Mouse (Mus musculus): ENCODE results near the gene Malsu1.

The Malsu1 gene

DNA sequence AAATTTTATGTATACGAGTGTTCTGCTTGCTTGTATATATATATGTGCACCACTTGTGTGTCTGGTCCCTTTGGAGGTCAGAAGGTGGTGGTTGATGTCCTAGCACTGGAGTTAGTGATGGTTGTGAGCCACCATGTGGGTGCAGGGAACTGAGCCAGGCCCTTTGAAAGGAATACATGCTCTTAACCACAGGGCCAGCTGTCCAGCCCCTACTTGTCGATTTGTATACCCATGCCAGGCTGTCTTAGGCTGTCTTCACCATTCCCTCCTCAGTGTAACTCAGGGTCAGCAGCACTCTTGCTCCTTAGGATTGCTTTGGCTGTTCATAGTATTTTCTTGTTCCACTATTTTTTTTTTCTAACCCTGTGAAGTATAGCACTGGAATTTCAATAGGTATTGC lies 4.3 kb downstream of the Malsu1 start:
- DNase-seq = no peak

DNA sequence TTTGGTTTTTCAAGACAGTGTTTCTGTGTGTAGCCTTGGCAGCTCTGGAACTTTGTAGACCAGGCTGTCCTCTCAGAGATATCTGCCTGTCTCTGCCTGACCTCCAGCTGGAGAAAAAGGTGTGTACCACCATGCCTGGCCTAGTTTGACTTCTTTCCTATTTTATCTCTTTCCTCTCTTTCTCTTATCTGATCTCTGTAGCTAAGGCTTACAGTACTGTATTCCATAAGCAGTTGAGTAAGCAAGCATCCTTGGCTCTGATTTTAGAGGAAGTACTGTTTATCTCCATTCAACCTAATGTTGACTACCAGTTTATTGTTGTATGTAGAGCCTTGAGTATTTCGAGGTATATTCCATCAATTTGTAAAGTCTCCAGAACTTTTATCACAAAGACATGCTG lies 5.7 kb downstream of the Malsu1 start:
- no peak for DNase-seq

DNA sequence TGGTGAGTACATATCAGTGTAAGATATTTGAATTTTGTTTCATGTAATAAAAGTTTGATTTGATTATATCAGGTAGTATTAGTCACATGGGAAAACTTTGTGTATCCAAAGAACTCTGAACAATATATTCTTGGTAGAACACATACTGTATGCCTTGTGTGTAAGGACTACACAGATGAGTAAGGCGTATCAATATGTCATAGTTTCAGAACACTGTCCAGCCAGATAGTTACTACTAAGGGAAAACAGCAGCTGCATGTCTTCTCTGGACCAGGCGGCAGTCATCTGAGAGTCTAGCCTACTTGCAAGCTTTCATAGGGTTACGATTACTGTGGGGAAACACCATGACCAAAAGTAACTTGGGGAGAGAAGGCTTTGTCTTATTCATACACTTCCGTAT lies 9.4 kb downstream of the Malsu1 start:
- no peak for DNase-seq

DNA sequence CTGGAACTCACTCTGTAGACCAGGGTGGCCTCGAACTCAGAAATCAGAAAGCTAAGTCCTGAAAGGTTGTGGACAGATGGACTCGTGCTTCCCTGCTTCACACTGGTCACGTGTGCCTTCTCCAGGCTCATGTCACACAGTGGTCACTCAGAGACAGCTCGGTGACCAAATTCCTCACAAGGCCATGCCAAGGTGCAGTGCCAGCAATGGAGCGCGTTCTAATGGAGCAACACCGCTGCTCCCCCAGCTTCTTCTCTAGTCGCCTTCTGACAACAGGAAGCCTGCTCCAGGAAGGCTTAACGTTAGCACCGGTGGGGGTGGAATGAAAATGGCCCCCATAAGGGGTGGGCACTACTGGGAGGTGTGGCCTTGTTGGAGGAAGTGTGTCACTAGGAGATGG lies 21.4 kb downstream of the Malsu1 start:
- no peak for DNase-seq

DNA sequence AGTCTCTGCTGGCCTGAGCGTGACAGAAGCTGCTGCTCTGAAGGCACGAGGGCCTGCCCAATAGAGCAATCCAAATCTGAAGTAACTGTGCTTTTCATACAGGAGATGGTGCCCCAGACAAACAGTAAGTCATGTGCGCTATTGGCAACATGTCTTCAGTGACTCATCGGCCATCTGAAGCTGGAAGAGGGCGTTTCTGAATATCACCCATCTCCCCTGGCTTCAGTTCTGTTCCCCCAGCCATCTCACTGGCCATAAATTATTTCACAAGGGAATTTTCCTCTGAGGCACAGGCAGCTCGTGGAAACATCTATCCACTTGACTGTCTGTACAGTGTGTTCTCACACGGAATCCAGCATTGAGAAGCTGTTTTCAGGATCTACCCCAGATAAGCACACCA lies 22.8 kb downstream of the Malsu1 start:
- no peak for DNase-seq

DNA sequence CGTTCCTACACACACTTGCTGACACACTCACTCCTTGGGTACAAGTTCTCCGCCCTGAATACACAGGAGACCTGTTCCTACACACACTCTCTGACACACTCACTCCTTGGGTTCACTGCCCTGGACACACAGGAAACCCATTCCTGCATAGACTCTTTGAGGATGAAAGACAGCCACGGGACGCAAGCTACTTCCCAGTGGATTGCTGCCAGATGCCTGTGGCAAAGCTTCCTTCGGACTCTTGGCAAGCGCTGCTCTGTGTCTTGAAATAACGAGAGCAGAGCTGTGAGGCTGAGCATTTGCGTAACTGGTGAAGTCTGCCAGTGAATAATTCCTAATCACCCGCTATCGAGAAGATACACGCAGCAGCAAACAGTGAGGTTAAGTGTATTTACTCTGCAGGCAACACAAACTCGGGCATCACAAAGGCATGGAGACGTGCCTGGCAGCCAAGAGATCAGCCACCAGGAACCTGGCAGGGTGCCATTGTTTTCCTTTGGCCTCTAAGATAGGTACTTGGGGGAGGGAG lies 23.4 kb downstream of the Malsu1 start:
- DNase-seq = peak; percentile 10

DNA sequence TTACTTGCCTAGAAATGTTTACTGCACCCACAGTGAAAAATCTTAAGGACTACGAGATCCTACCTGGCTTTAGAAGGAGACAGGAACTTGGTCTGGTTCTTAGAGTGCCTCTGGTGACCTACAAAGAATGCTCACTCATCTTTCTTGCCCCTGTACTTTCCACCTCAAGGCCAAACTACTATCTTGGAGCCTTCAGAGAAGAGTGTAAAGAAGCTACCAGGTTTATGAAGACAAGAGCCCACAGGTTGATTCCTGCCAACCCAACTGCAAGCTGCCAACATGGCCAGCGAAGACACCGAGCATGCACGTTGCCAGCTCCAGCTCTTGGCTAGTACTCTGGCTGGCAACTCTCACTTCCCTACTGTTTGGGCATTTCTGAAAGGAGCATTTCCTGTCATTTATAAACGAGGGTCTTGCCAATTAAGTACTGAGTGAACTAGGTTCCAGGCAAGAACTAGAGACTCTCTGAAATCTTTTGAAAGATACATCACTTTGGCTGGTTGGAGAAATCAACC lies 24.1 kb downstream of the Malsu1 start:
- DNase-seq = no peak

DNA sequence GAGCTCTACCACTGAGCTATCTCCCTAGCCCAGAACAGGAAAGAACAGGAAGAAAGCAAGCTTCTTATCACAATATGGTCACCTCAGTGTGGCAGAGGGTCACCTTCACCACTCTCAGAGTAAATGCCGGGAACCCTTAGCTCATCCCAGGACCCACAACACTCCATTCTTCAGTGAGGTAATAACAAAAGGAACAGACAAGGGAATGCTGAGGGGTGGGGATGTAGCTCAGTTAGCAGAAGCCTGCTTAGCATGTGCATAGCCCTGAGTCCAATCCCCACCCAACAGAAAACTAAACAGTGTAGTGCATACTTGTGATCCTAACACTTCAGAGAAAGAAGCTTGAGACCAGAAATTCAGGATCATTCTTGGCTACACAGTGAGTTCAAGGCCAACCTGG lies 25.5 kb downstream of the Malsu1 start:
- DNase-seq = no peak

DNA sequence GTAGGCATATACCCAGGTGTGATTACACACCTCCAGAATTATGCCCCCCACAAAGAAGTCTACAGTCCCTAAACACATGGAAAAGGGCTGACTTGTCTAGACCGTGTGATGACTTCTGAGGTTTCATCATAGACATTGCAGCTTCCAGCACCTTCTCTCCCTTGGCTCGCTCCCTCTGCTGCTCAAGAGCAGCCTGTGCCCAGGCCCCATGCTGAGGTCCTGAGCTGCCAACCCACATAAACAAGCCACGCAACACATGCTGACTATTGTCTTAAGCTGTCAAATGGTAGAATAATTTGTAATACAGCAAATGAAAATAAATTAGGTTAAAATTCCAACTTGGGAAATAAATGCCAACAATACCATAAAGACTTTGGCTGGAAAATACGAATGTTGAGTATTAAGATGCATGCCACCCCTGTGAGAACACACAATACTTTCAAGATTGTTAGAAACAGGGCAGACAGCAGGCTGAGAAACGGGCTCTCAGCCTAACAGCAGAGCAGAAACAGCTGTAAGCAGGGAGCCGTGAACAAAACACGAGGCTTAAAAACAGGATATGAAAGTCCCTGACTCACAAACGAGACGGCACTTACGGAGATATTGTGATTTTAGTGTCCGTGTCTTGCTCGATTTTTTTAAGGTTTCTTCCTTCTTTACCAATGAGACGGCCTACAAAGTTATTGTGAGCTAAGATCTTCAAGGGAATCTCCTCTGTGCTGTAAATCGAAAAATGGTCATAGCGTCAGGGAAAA lies 33.3 kb downstream of the Malsu1 start:
- no peak for DNase-seq

DNA sequence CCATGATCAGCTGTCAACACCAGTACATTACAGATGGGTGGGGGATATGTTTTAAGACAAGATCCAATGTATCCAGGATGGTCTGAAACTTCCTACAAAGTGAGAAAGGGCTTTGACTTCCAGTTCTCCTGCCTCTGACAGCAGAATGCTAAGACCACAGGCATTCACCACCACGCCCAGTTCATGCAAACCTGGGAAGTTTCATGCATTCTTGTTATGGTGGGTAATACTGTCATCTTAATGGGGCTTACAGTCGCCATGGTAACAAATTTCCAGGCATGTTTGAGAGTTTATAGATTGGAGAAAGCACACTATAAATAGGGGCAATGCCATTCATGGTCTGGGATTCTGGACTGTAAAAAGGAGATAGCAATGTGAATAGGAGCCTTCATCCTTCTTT lies 35.6 kb downstream of the Malsu1 start:
- no peak for DNase-seq

DNA sequence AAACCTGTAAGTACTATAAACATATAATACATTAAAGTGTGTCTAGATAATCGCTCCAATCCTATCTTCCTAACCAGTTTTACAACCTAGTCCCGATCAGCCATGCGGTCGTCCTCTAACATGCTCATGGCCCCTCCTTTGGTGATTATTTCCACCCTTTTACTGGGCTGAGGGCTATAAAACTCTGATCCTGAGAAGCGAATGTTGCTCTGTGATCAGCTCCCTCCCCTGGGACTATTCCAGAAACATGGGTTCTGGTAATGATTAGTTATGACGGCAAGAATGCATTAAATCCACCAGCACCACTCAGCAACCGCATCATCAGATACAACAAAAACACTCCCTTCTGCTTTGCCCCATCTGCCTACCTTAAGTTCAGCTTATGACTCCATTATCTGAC lies 40.3 kb downstream of the Malsu1 start:
- DNase-seq = no peak

DNA sequence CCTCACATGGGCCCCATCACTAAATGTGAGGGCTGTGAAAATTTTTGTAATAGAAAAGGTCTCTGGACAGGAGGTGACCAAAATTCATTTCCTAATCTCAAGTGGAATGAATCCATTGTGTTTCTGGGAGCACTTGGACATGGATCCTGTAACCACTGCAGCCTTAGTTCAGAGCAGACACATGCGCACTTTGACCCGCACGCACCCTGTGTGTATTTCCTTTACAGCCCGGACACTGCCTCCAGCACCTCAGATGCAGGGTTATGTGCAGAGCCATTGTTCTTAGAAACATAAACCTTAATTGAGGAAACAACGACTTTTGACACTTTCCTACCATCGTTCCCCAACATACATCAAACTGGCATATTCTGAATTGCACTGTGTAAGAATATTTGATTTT lies 40.9 kb downstream of the Malsu1 start:
- no peak for DNase-seq

DNA sequence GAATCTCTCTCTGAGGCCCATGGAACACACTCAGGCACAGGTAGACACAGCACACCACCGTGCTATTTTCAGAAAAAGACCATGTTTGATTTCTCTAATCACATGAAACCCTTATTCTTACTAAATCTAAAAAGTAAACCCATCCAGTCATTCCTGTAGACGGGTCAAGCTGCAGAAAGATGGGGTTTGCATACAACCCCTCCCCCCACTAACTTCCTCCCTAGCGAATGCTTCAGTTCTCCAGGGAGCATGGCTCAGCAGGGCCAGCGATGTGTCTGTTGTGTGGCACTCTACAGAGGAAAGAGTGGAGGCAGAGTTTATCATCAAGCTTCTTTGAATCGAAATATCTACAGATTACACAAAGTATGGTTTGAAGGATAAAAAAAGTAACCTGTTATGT lies 42.0 kb downstream of the Malsu1 start:
- no peak for DNase-seq

DNA sequence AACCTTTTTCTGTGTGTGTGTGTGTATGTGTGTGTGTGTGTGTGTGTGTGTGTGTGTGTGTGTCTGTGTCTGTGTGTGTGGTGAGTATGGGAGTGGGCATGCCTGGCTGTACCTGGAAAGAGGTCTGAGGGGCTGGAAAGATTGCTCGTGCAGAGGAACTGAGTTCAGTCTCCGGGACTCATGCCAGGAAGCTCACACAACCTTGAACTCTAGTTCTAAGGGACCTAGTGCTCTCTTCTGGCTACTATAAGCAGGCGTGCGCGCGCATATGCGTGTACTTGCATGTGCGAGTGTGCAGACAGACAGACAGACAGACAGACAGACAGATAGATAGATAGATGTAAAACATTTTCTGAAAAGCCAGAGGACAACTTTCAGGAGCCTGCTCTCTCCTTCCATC lies 42.6 kb downstream of the Malsu1 start:
- DNase-seq = no peak

DNA sequence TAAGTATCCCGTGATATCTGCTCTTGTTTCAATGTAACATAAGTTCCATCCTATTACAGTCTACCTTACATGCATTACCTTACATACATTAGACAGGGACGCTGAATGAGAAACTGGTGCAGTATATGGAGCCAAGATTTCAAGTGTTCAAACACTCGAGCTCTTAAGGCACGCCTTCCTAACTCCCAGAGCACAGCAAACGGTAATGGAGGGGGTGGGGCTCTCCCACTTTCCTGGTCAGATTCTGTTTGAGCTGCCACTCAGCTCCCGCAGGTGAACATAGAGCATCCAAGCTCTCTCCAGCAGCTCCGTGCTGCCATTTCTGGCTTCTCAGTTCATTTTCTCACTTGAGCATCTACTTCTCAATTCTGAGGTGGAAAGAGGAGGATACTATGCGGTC lies 44.9 kb downstream of the Malsu1 start:
- DNase-seq = no peak

DNA sequence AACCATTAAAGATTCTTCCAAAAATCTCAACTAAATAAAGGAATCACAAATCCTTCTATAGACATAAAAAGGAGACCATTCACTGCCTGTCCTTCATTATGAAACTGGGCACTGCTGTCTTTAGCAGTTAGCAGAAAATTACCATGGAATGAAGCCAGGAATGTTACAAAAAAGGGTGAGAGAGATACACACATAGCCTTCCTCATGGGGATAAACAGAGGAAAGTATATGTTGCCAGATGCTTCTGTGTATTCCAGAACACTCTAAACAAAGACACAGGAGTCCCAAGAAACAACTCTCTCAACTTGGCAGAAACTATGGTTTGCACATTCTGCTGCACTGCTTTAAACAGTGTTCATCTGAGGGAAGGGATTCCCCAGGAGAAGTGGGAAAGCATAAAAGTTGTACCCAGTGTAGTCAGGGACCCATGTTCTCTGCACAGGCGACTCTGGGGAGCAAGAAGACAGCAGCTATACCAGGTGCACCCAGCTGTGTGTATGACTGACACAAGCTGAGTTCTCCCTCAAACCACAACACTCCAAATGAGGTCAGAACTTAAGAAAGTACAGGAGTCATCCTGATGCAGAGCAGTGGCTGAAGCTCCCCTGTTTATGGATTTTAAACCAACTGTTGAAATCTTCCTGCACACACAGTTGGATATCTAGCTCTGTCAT lies 46.0 kb downstream of the Malsu1 start:
- no peak for DNase-seq

DNA sequence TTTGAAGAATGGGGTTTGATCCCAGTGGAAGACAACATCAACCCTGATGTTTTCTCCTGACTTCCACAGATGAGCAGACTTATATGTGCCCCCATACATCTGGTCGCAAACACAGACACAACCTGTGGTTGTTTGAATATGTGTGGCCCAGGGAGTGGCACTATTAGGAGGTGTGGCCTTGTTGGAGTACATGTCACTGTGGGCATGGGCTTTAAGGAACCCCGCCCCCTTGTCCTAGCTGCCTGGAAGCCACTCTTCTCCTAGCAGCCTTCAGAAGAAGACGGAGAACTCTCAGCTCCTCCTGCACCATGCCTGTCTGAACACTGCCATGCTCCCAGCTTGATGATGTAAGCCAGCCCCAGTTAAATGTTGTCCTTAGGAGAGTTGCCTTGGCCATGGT lies 46.8 kb downstream of the Malsu1 start:
- no peak for DNase-seq

DNA sequence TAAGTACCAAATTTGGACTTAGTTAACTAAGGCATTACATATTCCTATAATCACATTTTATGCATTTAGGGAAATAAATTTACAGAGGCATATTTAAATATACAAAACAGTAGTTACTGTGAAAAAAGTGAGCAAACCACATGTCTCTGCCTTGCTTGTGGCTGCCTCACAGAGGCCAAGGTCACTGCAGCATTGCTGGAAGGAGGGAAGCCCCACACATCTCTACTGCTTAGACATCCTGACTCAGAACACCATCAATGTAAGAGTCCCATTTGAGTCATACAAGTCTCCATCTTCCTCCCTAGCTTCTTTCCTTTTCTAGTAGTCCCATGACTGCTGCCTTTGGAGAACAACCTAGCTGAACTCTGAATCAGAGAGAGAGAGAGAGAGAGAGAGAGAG lies 56.7 kb downstream of the Malsu1 start:
- no peak for DNase-seq

DNA sequence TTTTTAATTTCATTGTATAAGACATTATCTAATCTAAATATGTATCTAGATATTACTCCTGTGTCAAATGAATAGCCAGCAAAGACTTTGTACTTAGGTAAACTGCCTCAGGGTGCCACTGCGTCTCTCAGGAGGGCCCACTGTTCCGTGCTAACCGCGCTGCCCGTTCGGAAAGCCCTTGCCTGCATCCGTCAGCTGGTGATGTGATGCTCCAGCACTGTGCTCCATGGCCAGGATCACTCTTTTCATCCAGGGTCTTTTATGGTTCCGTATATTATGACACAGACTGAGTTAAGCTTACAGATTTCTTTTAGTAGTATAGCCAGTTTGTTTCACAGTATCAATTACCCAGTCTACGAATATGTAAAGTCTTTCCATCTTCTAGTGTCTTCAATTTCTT lies 58.3 kb downstream of the Malsu1 start:
- DNase-seq = no peak

DNA sequence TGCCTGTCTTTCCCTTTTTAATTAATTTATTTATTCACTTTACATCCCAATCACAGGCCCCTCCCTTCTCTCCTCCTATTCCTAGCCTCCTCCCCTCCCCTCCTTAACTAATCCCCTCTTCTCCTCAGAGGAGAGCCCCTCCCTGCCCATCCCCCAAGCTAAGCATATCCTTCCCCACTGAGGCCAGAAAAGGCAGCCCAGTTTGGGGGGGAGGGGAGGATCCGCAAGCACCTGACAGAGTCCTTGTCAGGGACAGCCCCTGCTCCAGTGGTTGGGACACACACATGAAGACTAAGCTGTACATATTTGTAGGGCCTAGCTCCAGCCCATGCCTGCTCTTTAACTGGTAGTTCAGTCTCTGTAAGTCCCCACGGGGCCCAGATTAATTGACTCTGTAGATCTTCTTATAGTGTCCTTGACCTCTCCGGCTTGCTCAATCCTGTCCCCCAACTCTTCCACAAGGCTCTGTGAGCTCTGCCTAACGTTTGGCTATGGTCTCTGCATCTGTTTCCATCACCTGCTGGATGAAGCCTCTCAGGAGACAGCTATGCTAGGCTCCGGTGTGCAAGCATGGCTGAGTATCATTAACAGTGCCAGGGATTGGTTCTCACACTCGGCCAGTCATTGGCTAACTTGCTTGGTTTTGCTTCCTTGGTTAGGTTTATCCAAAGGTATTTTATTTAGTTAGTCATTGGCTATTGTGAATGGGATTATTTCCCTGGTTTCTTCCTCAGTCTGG lies 58.9 kb downstream of the Malsu1 start:
- DNase-seq = peak; percentile 27
